Mouse (Mus musculus) embryonic fibroblast, embryonic 13.5 days (primary cell): Measurements from ENCODE around the gene Zbtb12.

Experiments
- CTCF ChIP-seq: IDR thresholded peaks from 2 replicates; pipeline ENCODE4 v1.5.1; 2011; ENCODE audit warnings: mild to moderate bottlenecking, control low read depth, low read length, moderate library complexity, borderline replicate concordance; ENCODE audit not compliant: insufficient read depth
- POLR2A ChIP-seq: IDR thresholded peaks from 2 replicates; pipeline ENCODE4 v1.6.1; 2011; ENCODE audit warnings: low read depth, mild to moderate bottlenecking, control low read depth, low read length, moderate library complexity

- TF ChIP-seq CTCF = no peak
- no peak for TF ChIP-seq POLR2A
Measured at GRCm38 (mm10) chr17:34893072-34893824, 14.0 kb downstream of the Zbtb12 start.
